Mouse (Mus musculus): Measurements from ENCODE around the gene Tenm4.

The Tenm4 gene

GRCm38 (mm10) chr7:96334361-96334760, 163.3 kb downstream of the Tenm4 start:
- DNase-seq (ENCODE audit: extremely low read depth, low read depth, low spot score), result no peak

DNA sequence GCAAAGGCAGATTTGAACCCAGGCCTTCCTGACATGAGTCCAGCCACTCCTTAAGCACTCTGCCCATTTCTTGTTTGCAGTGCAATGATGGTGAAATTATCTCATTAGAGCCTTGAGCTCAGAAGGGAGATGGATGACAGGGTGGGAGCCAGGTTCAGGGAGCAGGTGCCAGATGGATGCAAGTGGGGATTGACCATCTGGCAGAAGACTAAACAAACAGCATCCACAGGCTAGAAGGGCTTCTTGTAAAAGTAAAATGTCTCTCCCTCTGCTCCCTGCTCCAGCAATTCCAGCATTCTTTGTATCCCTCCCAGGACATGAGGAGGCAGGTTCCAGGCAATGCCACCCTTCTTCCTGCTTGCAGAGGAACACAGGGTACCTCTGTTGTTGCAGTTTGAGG, 165.3 kb downstream of the Tenm4 start:
- DNase-seq (ENCODE audit: extremely low read depth, low read depth, low spot score), result no peak

- no peak for DNase-seq (ENCODE audit: extremely low read depth, low read depth, low spot score)
Measured at GRCm38 (mm10) chr7:96340826-96341225, 169.8 kb downstream of the Tenm4 start.

- DNase-seq (ENCODE audit: extremely low read depth, low read depth, low spot score), result no peak
Measured at GRCm38 (mm10) chr7:96341479-96341878, 170.4 kb downstream of the Tenm4 start.

DNA sequence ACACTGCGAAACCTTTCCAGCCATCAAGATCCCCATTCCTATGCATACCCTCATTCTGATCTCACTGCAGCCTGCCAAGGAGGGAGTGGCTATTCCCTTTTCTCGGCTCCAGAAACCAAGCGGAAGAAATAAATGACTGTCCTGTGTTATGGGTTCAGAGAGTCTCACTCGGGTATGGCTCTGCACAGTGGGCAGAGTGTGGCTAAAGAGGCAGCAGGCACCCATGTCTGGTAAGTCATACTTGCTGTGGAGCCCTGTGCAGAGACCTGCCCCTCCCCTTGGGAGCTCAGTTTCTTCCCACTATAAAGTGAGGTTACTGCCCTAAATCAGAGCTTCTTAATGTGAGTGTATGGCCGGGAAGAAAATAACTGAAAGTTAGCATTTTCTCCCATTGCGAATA, 171.9 kb downstream of the Tenm4 start:
- no peak for DNase-seq (ENCODE audit: extremely low read depth, low read depth, low spot score)

DNA sequence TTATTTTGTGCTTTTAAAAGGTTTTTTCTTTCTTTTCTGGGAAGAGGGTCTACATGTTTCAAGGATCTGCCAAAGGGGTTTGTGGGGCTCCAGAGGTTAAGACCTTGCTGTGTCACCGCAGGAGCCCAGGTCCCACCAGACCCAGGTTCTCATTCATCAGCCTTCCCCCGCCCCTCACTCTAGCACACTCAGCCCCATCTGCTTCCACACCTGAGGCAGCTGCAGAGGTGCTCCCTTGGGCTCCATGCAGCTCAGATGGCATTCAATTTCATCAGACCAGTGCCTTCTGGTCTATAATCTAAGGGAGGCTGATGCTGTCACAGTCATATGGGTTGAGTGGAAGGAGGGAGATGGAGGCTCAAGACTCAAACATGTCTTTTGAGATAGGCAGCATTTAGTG, 172.6 kb downstream of the Tenm4 start:
- no peak for DNase-seq (ENCODE audit: extremely low read depth, low read depth, low spot score)

- no peak for DNase-seq (ENCODE audit: extremely low read depth, low read depth, low spot score)
Measured at GRCm38 (mm10) chr7:96352671-96353070, 181.6 kb downstream of the Tenm4 start.

GRCm38 (mm10) chr7:96356285-96356811, 185.3 kb downstream of the Tenm4 start:
- DNase-seq (ENCODE audit: extremely low read depth, low read depth, low spot score), result no peak

DNA sequence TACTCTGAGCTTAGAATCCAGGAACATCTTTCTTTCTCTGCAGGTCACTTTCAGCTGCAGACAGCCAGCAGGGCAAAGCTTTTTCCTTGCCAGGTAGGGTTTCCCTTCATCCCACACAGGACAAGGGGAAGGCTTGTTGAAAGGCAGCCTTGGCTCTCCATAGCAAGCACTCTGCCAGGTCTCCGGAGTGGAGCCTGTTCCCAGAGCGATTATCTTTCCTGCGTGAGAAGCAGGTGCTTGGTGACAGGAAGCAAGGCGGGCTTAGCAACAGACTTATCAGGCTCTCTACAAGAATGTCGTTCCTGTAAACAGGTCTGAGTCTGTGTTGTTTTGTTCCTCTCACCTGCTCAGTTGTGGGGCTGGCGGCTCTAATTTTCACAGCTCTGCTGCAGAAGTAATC, 186.5 kb downstream of the Tenm4 start:
- no peak for DNase-seq (ENCODE audit: extremely low read depth, low read depth, low spot score)

DNA sequence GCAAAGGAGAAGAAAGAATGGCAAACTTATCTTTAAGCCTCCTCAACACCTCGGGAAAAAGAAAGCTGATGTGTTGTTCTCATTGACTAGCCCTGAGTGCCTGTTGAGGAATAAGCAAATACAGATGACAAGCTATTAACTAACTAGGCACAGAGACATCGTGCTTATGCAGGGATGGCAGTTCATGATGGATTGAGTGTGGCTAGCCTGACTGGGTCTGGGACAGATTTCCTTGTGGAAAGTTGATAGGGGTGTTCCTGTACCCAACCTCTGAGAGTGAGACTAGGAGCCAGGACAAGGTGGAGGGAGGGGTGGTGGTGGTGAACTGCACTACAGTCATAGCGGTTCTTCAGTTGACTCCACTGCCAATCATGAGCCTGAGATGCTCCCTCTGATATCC, 192.3 kb downstream of the Tenm4 start:
- no peak for DNase-seq (ENCODE audit: extremely low read depth, low read depth, low spot score)

GRCm38 (mm10) chr7:96369947-96370346, 198.9 kb downstream of the Tenm4 start:
- DNase-seq (ENCODE audit: extremely low read depth, low read depth, low spot score), result no peak

DNA sequence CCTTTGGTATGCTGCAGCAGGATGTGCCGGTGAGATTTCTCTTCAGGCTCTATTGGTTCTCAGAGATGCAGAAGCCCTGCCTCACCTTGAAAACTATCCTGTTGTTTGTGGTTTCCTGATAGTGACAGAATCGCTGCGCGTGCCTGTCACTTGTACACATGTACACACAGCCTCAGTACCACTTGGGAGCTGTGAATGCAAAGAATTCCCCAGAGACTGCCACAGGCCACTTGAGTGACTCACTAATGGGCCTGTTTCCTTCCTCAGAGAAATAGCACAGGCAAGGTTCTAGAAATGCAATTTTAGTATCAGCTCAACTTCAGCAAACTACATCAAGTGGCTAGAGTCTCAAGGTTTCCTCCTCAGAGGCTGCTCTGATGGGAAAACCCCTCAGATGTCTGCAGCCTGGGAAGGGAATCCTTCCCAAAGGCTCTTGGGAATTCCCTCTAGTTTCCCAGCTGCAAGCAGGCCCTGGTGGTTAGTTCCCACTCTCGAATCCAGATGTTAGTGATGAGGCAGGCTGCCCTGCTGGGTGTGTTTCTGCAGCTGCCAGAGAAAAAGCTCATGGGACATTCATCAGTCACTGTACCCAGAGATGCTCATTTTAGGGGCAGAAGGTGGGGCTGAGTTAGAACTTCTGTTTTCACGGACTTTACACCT, 203.1 kb downstream of the Tenm4 start:
- no peak for DNase-seq (ENCODE audit: extremely low read depth, low read depth, low spot score)

GRCm38 (mm10) chr7:96375507-96375906, 204.5 kb downstream of the Tenm4 start:
- DNase-seq (ENCODE audit: extremely low read depth, low read depth, low spot score), result no peak

- no peak for DNase-seq (ENCODE audit: extremely low read depth, low read depth, low spot score)
Measured at GRCm38 (mm10) chr7:96383686-96384528, 212.9 kb downstream of the Tenm4 start.

DNA sequence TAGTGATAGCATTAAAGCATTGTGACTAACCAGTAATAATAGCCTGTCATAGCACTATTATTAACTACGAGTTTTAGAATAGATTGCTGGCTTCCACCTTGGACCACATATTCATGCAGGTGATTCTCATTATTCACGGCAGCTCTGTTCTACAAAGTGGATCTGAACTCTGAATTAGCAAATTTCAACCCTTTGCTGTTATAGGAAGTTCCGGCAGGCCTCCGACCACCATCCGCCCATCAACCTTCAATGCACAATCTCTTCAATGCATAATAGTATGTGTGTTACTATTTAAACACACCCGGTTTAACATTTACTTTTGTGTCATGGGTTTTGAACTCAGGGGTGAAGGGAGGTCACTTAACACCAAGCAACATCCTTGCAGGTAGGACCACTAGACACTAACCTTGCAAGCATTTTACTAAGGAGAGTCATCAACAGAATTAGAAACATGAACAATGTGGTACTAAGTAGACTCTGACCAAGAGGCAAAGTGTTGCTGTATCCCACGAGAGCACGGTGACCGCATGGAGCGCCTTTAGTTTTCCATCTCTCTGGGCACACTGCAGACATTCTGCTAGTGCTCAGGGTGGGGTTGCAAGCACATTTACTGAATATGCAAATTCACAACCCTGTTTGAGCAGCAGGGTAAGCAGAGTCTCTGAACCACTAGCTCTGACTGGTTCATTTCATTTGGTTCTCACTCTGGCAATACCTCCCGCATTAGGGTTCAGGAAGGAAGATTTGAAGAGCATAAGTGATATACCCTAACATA, 213.9 kb downstream of the Tenm4 start:
- no peak for DNase-seq (ENCODE audit: extremely low read depth, low read depth, low spot score)

- DNase-seq (ENCODE audit: extremely low read depth, low read depth, low spot score), result no peak
Measured at GRCm38 (mm10) chr7:96385850-96386249, 214.8 kb downstream of the Tenm4 start.

DNA sequence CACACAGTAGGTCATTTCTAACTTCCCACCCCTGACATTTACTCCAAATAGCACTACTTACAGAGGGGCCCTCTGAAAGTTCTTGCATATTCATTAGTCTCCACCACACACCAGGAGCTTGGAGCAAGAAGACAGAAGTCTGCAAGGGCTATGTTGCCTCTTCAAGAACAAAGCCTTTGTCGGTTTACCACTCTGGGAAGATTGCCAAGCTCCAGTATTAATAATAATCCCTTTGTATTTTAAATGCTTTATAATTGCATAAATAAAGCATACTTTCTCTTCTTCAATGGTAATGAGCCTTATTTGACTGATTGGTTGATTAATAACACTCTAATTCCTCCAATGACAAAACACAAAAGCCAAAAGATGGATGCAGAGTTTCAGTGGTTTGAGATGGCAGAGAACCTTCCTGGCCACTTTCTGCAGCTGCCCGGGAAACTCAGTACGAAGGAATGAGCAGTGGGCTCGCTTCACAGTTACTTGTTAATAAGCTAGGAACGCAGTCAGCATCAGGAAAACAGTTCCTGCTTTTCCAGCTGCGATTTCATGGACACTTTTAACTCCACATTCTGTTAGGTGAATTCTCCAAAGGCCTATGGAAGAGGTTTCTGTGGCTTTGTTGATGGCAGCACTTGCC, 219.1 kb downstream of the Tenm4 start:
- no peak for DNase-seq (ENCODE audit: extremely low read depth, low read depth, low spot score)

- no peak for DNase-seq (ENCODE audit: extremely low read depth, low read depth, low spot score)
Measured at GRCm38 (mm10) chr7:96390894-96391293, 219.8 kb downstream of the Tenm4 start.

GRCm38 (mm10) chr7:96391797-96392472, 220.9 kb downstream of the Tenm4 start:
- DNase-seq (ENCODE audit: extremely low read depth, low read depth, low spot score), result no peak

DNA sequence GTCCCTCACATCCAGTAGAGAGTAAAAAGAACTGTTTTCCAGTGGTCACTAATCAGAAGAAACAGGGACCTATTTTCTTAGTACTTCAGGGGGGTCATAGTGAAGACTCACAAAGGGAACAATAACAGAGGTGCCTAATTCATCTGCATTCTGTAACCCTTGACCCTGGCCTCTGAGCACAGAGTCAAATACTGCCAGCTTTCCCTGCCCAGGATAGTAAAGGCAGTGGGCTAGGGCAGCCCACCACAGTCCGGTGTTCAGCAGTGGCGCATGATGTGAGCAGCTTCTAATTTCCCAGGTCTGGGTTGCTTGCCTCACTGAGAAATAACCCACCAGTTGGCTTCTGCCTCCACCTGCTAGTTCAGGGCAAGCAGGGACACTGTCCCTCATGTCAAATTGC, 221.6 kb downstream of the Tenm4 start:
- no peak for DNase-seq (ENCODE audit: extremely low read depth, low read depth, low spot score)

Measured in fat pad, adult 2 months (tissue).